Mouse (Mus musculus): ENCODE measurements around the gene Isoc2b. TPM values are rescaled to one million over a fixed set of nuclear protein-coding genes. Genes with fewer than 3 reads are reported as not detected.

Isoc2b gene
- polyA plus RNA-seq, 1 experiment from 2014 or later, result 8.3 TPM

DNA sequence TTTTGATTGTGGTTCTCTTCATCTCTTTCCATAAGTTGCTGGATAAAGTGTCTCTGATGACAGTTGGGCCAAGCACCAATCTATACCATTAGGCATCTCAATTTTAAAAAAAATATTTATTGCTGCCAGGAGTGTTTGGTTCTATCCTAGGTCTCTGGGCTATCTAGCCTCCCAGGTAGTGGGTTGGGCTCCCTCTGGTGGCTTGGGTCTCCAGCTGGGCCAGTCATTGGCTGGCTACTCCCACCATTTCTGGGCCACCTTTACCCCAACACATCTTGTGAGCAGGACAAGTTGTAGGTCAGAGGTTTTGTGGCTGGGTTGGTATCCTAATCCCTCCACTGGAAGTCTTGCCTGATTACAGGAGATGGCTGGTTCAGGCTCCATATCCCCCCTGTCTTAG, 8.1 kb upstream of the Isoc2b start:
- 0 out of 2 replicates have a peak, but pooled peaks cover 3% of the 10 kb centered on the region for H3K9me3 ChIP-seq (ENCODE audit: control insufficient read depth, low read length)
- no peaks in the 10 kb centered on the region for H3K27me3 ChIP-seq (ENCODE audit: control insufficient read depth, insufficient read depth, low read length)
- H3K4me2 ChIP-seq (replicated peaks; ENCODE audit: low read depth, low read length), result no peak overlapping the region; the same call in 1 of the 2 replicates
- no peaks in the 10 kb centered on the region for H3K36me3 ChIP-seq (ENCODE audit: control insufficient read depth, insufficient read depth, low read length)
- no peak overlapping the region for H3K9ac ChIP-seq (ENCODE audit: low read depth, low read length)
- ATAC-seq (ENCODE audit: low FRiP score, low TSS enrichment), result no peak
- H3K4me3 ChIP-seq (ENCODE audit: low read length), result no peak overlapping the region
- peaks cover 8% of the 10 kb centered on the region; the same call in 1 of the 2 replicates for H3K4me1 ChIP-seq (ENCODE audit: control insufficient read depth, insufficient read depth, low read length)
- no peak overlapping the region for H3K27ac ChIP-seq (ENCODE audit: low read depth, low read length)

- WGBS, result 10% methylated on average over 11 of the region's 11 CpGs
- H3K27ac ChIP-seq (ENCODE audit: low read depth, low read length), result no peak overlapping the region
- no peak for ATAC-seq (ENCODE audit: low FRiP score, low TSS enrichment)
- no peaks in the 10 kb centered on the region for H3K36me3 ChIP-seq (ENCODE audit: control insufficient read depth, insufficient read depth, low read length)
- H3K27me3 ChIP-seq (ENCODE audit: control insufficient read depth, insufficient read depth, low read length), result no peaks in the 10 kb centered on the region
- H3K9ac ChIP-seq (ENCODE audit: low read depth, low read length), result peak overlapping the region; percentile 54
- H3K9me3 ChIP-seq (ENCODE audit: control insufficient read depth, low read length), result 0 out of 2 replicates have a peak, but pooled peaks cover 3% of the 10 kb centered on the region
- peak overlapping the region; percentile 91 for H3K4me2 ChIP-seq (replicated peaks; ENCODE audit: low read depth, low read length)
- peaks cover 8% of the 10 kb centered on the region; the same call in 1 of the 2 replicates for H3K4me1 ChIP-seq (ENCODE audit: control insufficient read depth, insufficient read depth, low read length)
- peak overlapping the region; percentile 45 for H3K4me3 ChIP-seq (ENCODE audit: low read length)
These were observed 7.2 kb upstream of the Isoc2b start for GRCm38 (mm10) chr7:4877226-4877625.

DNA sequence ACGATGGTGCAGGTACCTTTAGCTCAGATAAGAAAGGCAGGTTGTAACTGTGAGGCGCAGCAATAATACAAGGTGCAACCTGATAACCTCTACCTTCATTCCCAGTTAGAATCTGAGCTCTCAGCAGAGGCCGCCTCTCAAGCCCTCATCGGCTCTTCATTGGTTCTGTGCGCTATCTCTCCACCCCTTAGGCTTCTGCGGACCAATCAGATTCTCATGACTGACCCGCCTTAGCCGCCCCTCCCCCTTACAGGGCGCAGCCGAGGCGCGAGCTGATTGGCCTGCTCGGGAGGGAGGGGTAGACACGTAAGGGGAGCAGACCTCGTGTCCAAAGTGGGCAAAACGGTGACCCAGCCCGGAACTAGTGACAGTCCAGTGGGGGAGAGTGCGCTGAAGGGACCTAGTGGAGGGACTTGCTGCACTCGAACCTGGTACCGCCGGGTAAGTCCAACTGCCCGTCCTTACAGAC, 6.7 kb upstream of the Isoc2b start, which contains the start of gene Isoc2a:
Isoc2a (plus strand) TSS at position 401 of the 469 bp plus-strand sequence.
- H3K4me3 ChIP-seq (ENCODE audit: low read length), result peak within 1 kb of the TSS; percentile 45
- H3K27ac ChIP-seq (ENCODE audit: low read depth, low read length), result no peak within 1 kb of the TSS
- H3K9ac ChIP-seq (ENCODE audit: low read depth, low read length), result peak within 1 kb of the TSS; percentile 54
- no peaks in the 10 kb centered on the region for H3K36me3 ChIP-seq (ENCODE audit: control insufficient read depth, insufficient read depth, low read length)
- 0% methylated on average over 21 of the region's 22 CpGs for WGBS
- peak within 1 kb of the TSS; percentile 91 for H3K4me2 ChIP-seq (replicated peaks; ENCODE audit: low read depth, low read length)
- ATAC-seq (ENCODE audit: low FRiP score, low TSS enrichment), result peak; percentile 100
- H3K27me3 ChIP-seq (ENCODE audit: control insufficient read depth, insufficient read depth, low read length), result no peaks in the 10 kb centered on the region
- peaks cover 8% of the 10 kb centered on the region; the same call in 1 of the 2 replicates for H3K4me1 ChIP-seq (ENCODE audit: control insufficient read depth, insufficient read depth, low read length)
- H3K9me3 ChIP-seq (ENCODE audit: control insufficient read depth, low read length), result no peaks in the 10 kb centered on the region

DNA sequence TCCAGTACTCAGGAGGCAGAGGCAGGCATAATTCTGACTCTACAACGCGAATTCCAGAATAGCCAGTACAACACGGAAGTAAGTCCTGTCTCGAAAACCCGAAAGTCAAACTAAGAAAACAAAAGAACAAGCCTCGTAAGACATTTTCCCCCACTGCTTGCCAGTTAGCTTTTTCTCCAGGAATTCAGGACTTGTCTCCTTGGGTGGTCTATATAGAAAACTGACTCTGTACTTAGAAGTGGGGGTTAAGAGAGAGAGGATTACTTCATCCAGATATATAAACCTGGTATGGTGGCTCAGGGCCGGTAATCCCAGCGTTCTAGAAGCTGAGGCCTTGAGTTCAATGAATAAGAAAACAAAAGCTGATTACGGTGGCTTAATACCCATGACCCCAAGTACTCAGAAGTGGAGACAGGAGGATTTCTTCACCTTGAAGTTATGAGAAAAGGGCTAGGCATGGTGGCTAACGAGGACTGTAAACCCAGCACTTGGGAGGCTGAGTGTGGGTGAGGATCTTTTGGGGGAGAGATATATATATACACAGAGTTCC, 3.4 kb downstream of the Isoc2b start:
- WGBS, result 50% methylated on average over 10 of the region's 10 CpGs
- Histone ChIP-seq H3K36me3 (ENCODE audit: control insufficient read depth, insufficient read depth, low read length) (no peaks in the 10 kb centered on the region), H3K27me3 (ENCODE audit: control insufficient read depth, insufficient read depth, low read length) (no peaks in the 10 kb centered on the region), H3K4me3 (ENCODE audit: low read length) (peak overlapping the region; percentile 50), H3K27ac (ENCODE audit: low read depth, low read length) (no peak overlapping the region; the same call in 1 of the 2 replicates), H3K9me3 (ENCODE audit: control insufficient read depth, low read length) (no peaks in the 10 kb centered on the region), H3K4me2 (replicated peaks; ENCODE audit: low read depth, low read length) (peak overlapping the region; percentile 41), H3K9ac (ENCODE audit: low read depth, low read length) (peak overlapping the region; percentile 51; the same call in 1 of the 2 replicates), H3K4me1 (ENCODE audit: control insufficient read depth, insufficient read depth, low read length) (no peaks in the 10 kb centered on the region)
- no peak for ATAC-seq (ENCODE audit: low FRiP score, low TSS enrichment)

DNA sequence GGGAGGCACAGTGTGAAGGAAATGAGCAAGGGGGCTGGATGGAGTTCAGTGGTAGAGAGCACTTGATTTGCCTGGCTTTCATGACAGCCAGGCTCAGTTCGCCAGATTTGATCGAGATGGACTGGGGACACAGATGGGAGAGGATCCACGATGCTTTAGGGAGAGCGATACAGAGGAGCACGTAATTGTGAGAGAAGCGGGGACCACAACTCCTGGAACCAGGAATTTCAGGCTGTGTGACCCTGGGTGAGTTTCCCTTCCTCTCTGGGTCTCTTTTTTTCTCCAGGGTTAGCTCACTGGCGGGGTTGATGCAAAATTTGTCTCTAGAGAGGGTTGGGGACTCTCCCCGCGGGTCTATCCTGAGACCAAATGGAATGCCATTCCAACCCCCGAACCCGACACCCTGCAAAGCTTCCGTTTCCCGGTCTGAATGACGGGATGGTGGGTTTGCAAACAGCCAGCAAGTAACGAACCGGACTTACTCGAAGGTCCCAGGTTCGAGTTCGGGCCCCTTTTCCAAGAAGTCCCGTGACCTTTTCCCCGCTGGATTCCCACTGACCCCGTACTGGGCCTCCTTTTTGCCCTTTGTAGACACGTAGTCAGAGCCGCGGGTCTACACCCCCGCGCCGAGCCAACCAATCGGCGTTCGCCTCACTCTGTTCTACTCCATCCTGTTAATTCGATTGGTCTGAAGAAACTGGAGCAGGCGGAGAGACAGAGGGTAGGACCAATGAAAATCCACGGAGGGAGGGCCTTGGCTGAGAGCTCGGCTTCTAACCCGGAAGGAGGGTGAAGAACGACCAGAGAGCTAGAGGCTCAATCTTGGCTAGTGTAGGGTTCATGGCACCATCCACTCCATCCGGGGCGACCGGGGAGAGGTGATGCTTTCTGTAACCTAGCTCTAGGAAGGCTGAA, 4.2 kb downstream of the Isoc2b start:
- Histone ChIP-seq H3K27me3 (ENCODE audit: control insufficient read depth, insufficient read depth, low read length) (no peaks in the 10 kb centered on the region), H3K27ac (ENCODE audit: low read depth, low read length) (no peak overlapping the region; the same call in 1 of the 2 replicates)
- 6% methylated on average over 40 of the region's 40 CpGs for WGBS

DNA sequence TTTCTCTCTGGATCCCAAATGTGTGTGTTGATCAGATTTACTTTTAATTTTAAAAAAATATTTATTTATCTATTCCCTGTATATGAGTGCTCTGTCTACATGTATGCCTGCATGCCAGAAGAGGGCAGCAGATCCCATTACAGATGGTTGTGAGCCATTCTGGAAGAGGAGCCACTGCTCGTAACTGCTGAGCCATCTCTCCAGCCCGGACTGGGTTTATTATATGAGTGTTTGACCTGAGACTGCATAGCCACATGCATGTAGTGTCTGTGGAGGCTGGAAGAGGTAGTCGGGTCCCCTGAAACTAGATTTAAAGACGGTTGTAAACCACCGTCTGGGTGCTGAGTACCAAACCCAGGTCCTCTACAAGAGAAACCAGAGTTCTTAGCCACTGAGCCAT, 5.0 kb downstream of the Isoc2b start:
- Histone ChIP-seq H3K4me1 (ENCODE audit: control insufficient read depth, insufficient read depth, low read length) (no peaks in the 10 kb centered on the region), H3K4me2 (replicated peaks; ENCODE audit: low read depth, low read length) (peak overlapping the region; percentile 46; the same call in 1 of the 2 replicates), H3K4me3 (ENCODE audit: low read length) (peak overlapping the region; percentile 50), H3K9ac (ENCODE audit: low read depth, low read length) (no peak overlapping the region), H3K9me3 (ENCODE audit: control insufficient read depth, low read length) (no peaks in the 10 kb centered on the region), H3K27me3 (ENCODE audit: control insufficient read depth, insufficient read depth, low read length) (no peaks in the 10 kb centered on the region), H3K27ac (ENCODE audit: low read depth, low read length) (no peak overlapping the region), H3K36me3 (ENCODE audit: control insufficient read depth, insufficient read depth, low read length) (no peaks in the 10 kb centered on the region)
- peak; percentile 29; the same call in 1 of the 2 replicates for ATAC-seq (ENCODE audit: low FRiP score, low TSS enrichment)
- 69% methylated on average over 5 of the region's 5 CpGs for WGBS

More for the DNA sequence above, 4.2 kb downstream of the Isoc2b start:
- Histone ChIP-seq H3K9ac (ENCODE audit: low read depth, low read length) (peak overlapping the region; percentile 58), H3K4me2 (replicated peaks; ENCODE audit: low read depth, low read length) (peak overlapping the region; percentile 46), H3K36me3 (ENCODE audit: control insufficient read depth, insufficient read depth, low read length) (no peaks in the 10 kb centered on the region), H3K4me1 (ENCODE audit: control insufficient read depth, insufficient read depth, low read length) (no peaks in the 10 kb centered on the region), H3K4me3 (ENCODE audit: low read length) (peak overlapping the region; percentile 50), H3K9me3 (ENCODE audit: control insufficient read depth, low read length) (no peaks in the 10 kb centered on the region)
- peak; percentile 100 for ATAC-seq (ENCODE audit: low FRiP score, low TSS enrichment)

- H3K4me2 ChIP-seq (replicated peaks; ENCODE audit: low read depth, low read length), result no peak overlapping the region
- H3K9ac ChIP-seq (ENCODE audit: low read depth, low read length), result no peak overlapping the region
- no peaks in the 10 kb centered on the region for H3K27me3 ChIP-seq (ENCODE audit: control insufficient read depth, insufficient read depth, low read length)
- ATAC-seq (ENCODE audit: low FRiP score, low TSS enrichment), result no peak
- H3K27ac ChIP-seq (ENCODE audit: low read depth, low read length), result no peak overlapping the region
- H3K36me3 ChIP-seq (ENCODE audit: control insufficient read depth, insufficient read depth, low read length), result no peaks in the 10 kb centered on the region
- 83% methylated on average over 5 of the region's 5 CpGs for WGBS
- H3K4me1 ChIP-seq (ENCODE audit: control insufficient read depth, insufficient read depth, low read length), result no peaks in the 10 kb centered on the region
- no peaks in the 10 kb centered on the region for H3K9me3 ChIP-seq (ENCODE audit: control insufficient read depth, low read length)
- H3K4me3 ChIP-seq (ENCODE audit: low read length), result no peak overlapping the region
These were observed 5.8 kb downstream of the Isoc2b start for GRCm38 (mm10) chr7:4864130-4864845.

- Histone ChIP-seq H3K9me3 (ENCODE audit: control insufficient read depth, low read length) (no peaks in the 10 kb centered on the region), H3K27me3 (ENCODE audit: control insufficient read depth, insufficient read depth, low read length) (no peaks in the 10 kb centered on the region), H3K36me3 (ENCODE audit: control insufficient read depth, insufficient read depth, low read length) (no peaks in the 10 kb centered on the region), H3K4me2 (replicated peaks; ENCODE audit: low read depth, low read length) (no peak overlapping the region), H3K9ac (ENCODE audit: low read depth, low read length) (no peak overlapping the region), H3K4me1 (ENCODE audit: control insufficient read depth, insufficient read depth, low read length) (no peaks in the 10 kb centered on the region), H3K27ac (ENCODE audit: low read depth, low read length) (no peak overlapping the region), H3K4me3 (ENCODE audit: low read length) (no peak overlapping the region)
- 78% methylated on average over 7 of the region's 7 CpGs for WGBS
- no peak for ATAC-seq (ENCODE audit: low FRiP score, low TSS enrichment)
These were observed 6.4 kb downstream of the Isoc2b start for GRCm38 (mm10) chr7:4863541-4864080.

Data from kidney, embryonic 14.5 days (tissue).